ENCODE assay signal across 8 mouse cellular contexts in the genomic region with DNA sequence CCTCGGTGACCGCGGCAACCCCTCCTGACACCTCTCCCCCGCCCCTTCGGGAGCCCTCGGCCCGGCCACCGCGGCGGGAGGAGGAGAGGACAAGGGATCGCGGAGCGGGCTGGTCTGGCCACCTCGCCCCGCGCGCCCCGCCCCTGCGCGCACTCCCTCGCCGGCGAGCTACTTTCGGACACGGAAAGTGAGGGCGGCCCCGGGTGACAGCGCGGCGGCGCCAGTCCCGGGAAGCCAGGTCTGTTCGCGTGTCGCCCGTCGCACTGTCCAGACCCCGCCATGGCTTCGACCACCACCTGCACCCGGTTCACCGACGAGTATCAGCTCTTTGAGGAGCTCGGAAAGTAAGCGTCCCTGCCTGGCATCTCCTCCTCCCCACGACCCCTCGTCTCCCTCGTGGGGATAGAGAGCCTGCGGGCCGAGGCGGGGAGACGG. TPM values are rescaled to one million over a fixed set of nuclear protein-coding genes. Genes with fewer than 3 reads are reported as not detected.
DNase-seq lines count a peak whose midpoint lies in the region; ATAC-seq and TF ChIP-seq lines count a peak whose summit lies in the region.

No protein-coding gene starts in this region.

- H3K4me1 ChIP-seq in cerebellum, adult 2 months (ENCODE audit: control insufficient read depth, insufficient read depth, low read length), result no peaks in the 10 kb centered on the region; the same call in none of the 2 replicates
- H3K4me1 ChIP-seq in embryonic facial prominence, embryonic 15.5 days, result peaks cover 9% of the 10 kb centered on the region; the same call in 1 of the 2 replicates
- peaks cover 13% of the 10 kb centered on the region; the same call in 1 of the 2 replicates for H3K4me1 ChIP-seq in heart, embryonic 12.5 days (replicated peaks)
- peaks cover 3% of the 10 kb centered on the region; the same call in 1 of the 2 replicates for H3K4me1 ChIP-seq in liver, embryonic 16.5 days (ENCODE audit: control insufficient read depth, low read depth, low read length)
- peaks cover 27% of the 10 kb centered on the region for H3K4me1 ChIP-seq in neural tube, embryonic 13.5 days (replicated peaks)
- no peaks in the 10 kb centered on the region for H3K4me1 ChIP-seq in stomach, postnatal 0 days (replicated peaks; ENCODE audit: control insufficient read depth, insufficient read depth)

- no peaks in the 10 kb centered on the region for H3K36me3 ChIP-seq in embryonic facial prominence, embryonic 15.5 days
- peaks cover 16% of the 10 kb centered on the region for H3K36me3 ChIP-seq in heart, embryonic 12.5 days
- H3K36me3 ChIP-seq in liver, embryonic 16.5 days (ENCODE audit: control insufficient read depth, insufficient read depth), result no peaks in the 10 kb centered on the region
- 0 out of 2 replicates have a peak, but pooled peaks cover 2% of the 10 kb centered on the region for H3K36me3 ChIP-seq in neural tube, embryonic 13.5 days
- no peaks in the 10 kb centered on the region; the same call in 1 of the 2 replicates for H3K36me3 ChIP-seq in stomach, postnatal 0 days (ENCODE audit: control insufficient read depth, insufficient read depth, low read length)

- H3K4me3 ChIP-seq in cerebellum, adult 2 months (replicated peaks; ENCODE audit: insufficient read depth, low read depth, low read length), result peak overlapping the region; percentile 97
- H3K4me3 ChIP-seq in embryonic facial prominence, embryonic 15.5 days (replicated peaks), result peak overlapping the region; percentile 88
- H3K4me3 ChIP-seq in heart, embryonic 12.5 days, result peak overlapping the region; percentile 95
- peak overlapping the region; percentile 67 for H3K4me3 ChIP-seq in liver, embryonic 16.5 days (ENCODE audit: low read depth, low read length)
- peak overlapping the region; percentile 88 for H3K4me3 ChIP-seq in neural tube, embryonic 13.5 days
- H3K4me3 ChIP-seq in stomach, postnatal 0 days (ENCODE audit: low read depth, low read length), result peak overlapping the region; percentile 90

- peak in 1 of 2 experiments; percentile 89 for DNase-seq in cerebellum, adult 2 months
- DNase-seq in cerebellum, adult 9-11 months, result no peak
- DNase-seq in kidney, postnatal 14 days, result peak; percentile 89
- peak; percentile 87 for DNase-seq in stomach, postnatal 0 days (ENCODE audit: low spot score)

- peak; percentile 54; the same call in 1 of the 2 replicates for TF ChIP-seq POLR2A in cerebellum, adult 2 months (IDR thresholded peaks at IDR 0.05; ENCODE audit: borderline replicate concordance, insufficient read depth, low read length)

- H3K27me3 ChIP-seq in cerebellum, adult 2 months (ENCODE audit: control insufficient read depth, insufficient read depth, low read length), result no peaks in the 10 kb centered on the region
- H3K27me3 ChIP-seq in embryonic facial prominence, embryonic 15.5 days, result no peaks in the 10 kb centered on the region
- H3K27me3 ChIP-seq in heart, embryonic 12.5 days (replicated peaks), result no peaks in the 10 kb centered on the region
- H3K27me3 ChIP-seq in liver, embryonic 16.5 days (ENCODE audit: control insufficient read depth, insufficient read depth, low read depth, low read length), result peaks cover 17% of the 10 kb centered on the region
- no peaks in the 10 kb centered on the region; the same call in 1 of the 2 replicates for H3K27me3 ChIP-seq in neural tube, embryonic 13.5 days
- no peaks in the 10 kb centered on the region for H3K27me3 ChIP-seq in stomach, postnatal 0 days (ENCODE audit: control insufficient read depth, insufficient read depth, low read length)

- H3K9me3 ChIP-seq in embryonic facial prominence, embryonic 15.5 days (replicated peaks), result no peaks in the 10 kb centered on the region
- H3K9me3 ChIP-seq in heart, embryonic 12.5 days (replicated peaks), result peaks cover 2% of the 10 kb centered on the region; the same call in 1 of the 2 replicates
- H3K9me3 ChIP-seq in liver, embryonic 16.5 days (replicated peaks; ENCODE audit: control insufficient read depth, low read length), result no peaks in the 10 kb centered on the region; the same call in 1 of the 2 replicates
- H3K9me3 ChIP-seq in neural tube, embryonic 13.5 days, result no peaks in the 10 kb centered on the region
- H3K9me3 ChIP-seq in stomach, postnatal 0 days (ENCODE audit: control insufficient read depth, low read length), result no peaks in the 10 kb centered on the region

- peak; percentile 72 for ATAC-seq in embryonic facial prominence, embryonic 15.5 days (ENCODE audit: insufficient number of reproducible peaks, low FRiP score, low TSS enrichment, low read depth)
- peak; percentile 81 for ATAC-seq in heart, embryonic 12.5 days (ENCODE audit: insufficient number of reproducible peaks, low FRiP score)
- ATAC-seq in liver, embryonic 16.5 days (ENCODE audit: low read depth), result peak; percentile 69
- ATAC-seq in neural tube, embryonic 13.5 days (ENCODE audit: low read depth), result peak; percentile 68
- peak; percentile 82 for ATAC-seq in stomach, postnatal 0 days (ENCODE audit: low FRiP score, low TSS enrichment)

- H3K9ac ChIP-seq in embryonic facial prominence, embryonic 15.5 days, result peak overlapping the region; percentile 87
- H3K9ac ChIP-seq in heart, embryonic 12.5 days, result peak overlapping the region; percentile 98
- peak overlapping the region; percentile 64 for H3K9ac ChIP-seq in liver, embryonic 16.5 days (ENCODE audit: low read depth, low read length)
- peak overlapping the region; percentile 93 for H3K9ac ChIP-seq in neural tube, embryonic 13.5 days
- peak overlapping the region; percentile 94 for H3K9ac ChIP-seq in stomach, postnatal 0 days (ENCODE audit: low read length)

- under 1% methylated on average over 51 of the region's 51 CpGs for WGBS in cerebellum, adult 2 months
- under 1% methylated on average over 50 of the region's 51 CpGs for WGBS in embryonic facial prominence, embryonic 15.5 days
- WGBS in heart, embryonic 12.5 days, result under 1% methylated on average over 35 of the region's 51 CpGs
- WGBS in liver, embryonic 16.5 days (ENCODE audit: insufficient replicate concordance), result under 1% methylated on average over 46 of the region's 51 CpGs
- WGBS in neural tube, embryonic 13.5 days, result under 1% methylated on average over 43 of the region's 51 CpGs
- 1% methylated on average over 34 of the region's 51 CpGs for WGBS in stomach, postnatal 0 days

- TF ChIP-seq CTCF in cerebellum, adult 2 months (IDR thresholded peaks at IDR 0.05; ENCODE audit: borderline replicate concordance, insufficient read depth, low read depth, low read length), result no peak
- 0 out of 2 replicates have a peak, but pooled peaks have one; percentile 10 for TF ChIP-seq CTCF in stomach, postnatal 0 days (IDR thresholded peaks at IDR 0.05; ENCODE audit: low read depth)

- TF ChIP-seq EP300 in stomach, postnatal 0 days (optimal IDR thresholded peaks at IDR 0.05), result no peak

- H3K27ac ChIP-seq in cerebellum, adult 2 months (ENCODE audit: insufficient read depth, low read length), result peak overlapping the region; percentile 95
- H3K27ac ChIP-seq in embryonic facial prominence, embryonic 15.5 days (replicated peaks), result peak overlapping the region; percentile 99
- H3K27ac ChIP-seq in heart, embryonic 12.5 days (ENCODE audit: poor library complexity, severe bottlenecking), result peak overlapping the region; percentile 99
- H3K27ac ChIP-seq in liver, embryonic 16.5 days (ENCODE audit: low read length), result peak overlapping the region; percentile 83
- peak overlapping the region; percentile 98 for H3K27ac ChIP-seq in neural tube, embryonic 13.5 days (replicated peaks)
- H3K27ac ChIP-seq in stomach, postnatal 0 days (replicated peaks), result peak overlapping the region; percentile 100

- peak overlapping the region; percentile 93 for H3K4me2 ChIP-seq in embryonic facial prominence, embryonic 15.5 days (replicated peaks)
- H3K4me2 ChIP-seq in heart, embryonic 12.5 days, result peak overlapping the region; percentile 91
- H3K4me2 ChIP-seq in liver, embryonic 16.5 days (ENCODE audit: low read depth, low read length), result peak overlapping the region; percentile 55
- peak overlapping the region; percentile 68 for H3K4me2 ChIP-seq in neural tube, embryonic 13.5 days
- peak overlapping the region; percentile 95 for H3K4me2 ChIP-seq in stomach, postnatal 0 days (replicated peaks; ENCODE audit: low read depth)

RNA-seq across cellular contexts. Expression of a gene that starts 1.1 kb away (rescaled TPM):
- 162 and 183 TPM in 2 replicates for polyA plus RNA-seq in cerebellum, adult 2 months (2012; rRNA removed)
- polyA plus RNA-seq in embryonic facial prominence, embryonic 15.5 days (2015; fragmentation: Nextera tagmentation; extraction: Ambion mirVana), result 32.9 TPM in 2 replicates
- polyA plus RNA-seq in heart, embryonic 12.5 days (2016; fragmentation: Nextera tagmentation; extraction: Ambion mirVana), result 125 and 136 TPM in 2 replicates
- 3.4 and 3.5 TPM in 2 replicates for polyA plus RNA-seq in liver, embryonic 16.5 days (2015; fragmentation: Nextera tagmentation; extraction: Ambion mirVana)
- polyA plus RNA-seq in neural tube, embryonic 13.5 days (2015; fragmentation: Nextera tagmentation; extraction: Ambion mirVana), result 60.4 and 66.7 TPM in 2 replicates
- polyA plus RNA-seq in stomach, postnatal 0 days (2015; fragmentation: Nextera tagmentation; extraction: Ambion mirVana), result 34.9 and 36.7 TPM in 2 replicates
